Mouse (Mus musculus) liver, embryonic 11.5 days (tissue): ENCODE measurements at regions not wholly inside any gene's neighbourhood (a gene's known extent, or its start where the extent isn't known, plus 50 kb on each side); places are given as distances from the start of the nearest gene placed in this dataset.

ENCODE experiments used
- ATAC-seq: fragments of 200-750 bp; cut with Nextera tagmentation; replicated peaks from 2 replicates; pipeline ENCODE4 v1.8.0; 2017; ENCODE audit warnings: moderate number of reproducible peaks, mild to moderate bottlenecking, moderate TSS enrichment, moderate library complexity; ENCODE audit not compliant: low FRiP score
- DNase-seq: peaks from one replicate; pipeline ENCODE4 v3.0.0-alpha.2; 2017; ENCODE audit warnings: low spot score
- H3K27ac ChIP-seq: fragments of 300-500 bp; sonication (generic); 2 replicates; pipeline ENCODE4 v1.5.1; 2014; ENCODE audit warnings: mild to moderate bottlenecking, low read depth, low read length, control low read depth
- H3K27me3 ChIP-seq: fragments of 300-500 bp; sonication (generic); replicated peaks from 2 replicates; pipeline ENCODE4 v1.6.1; 2014; ENCODE audit warnings: low read length, mixed read lengths; ENCODE audit not compliant: control insufficient read depth, insufficient read depth
- H3K36me3 ChIP-seq: fragments of 300-500 bp; sonication (generic); 2 replicates; pipeline ENCODE4 v1.6.1; 2014; ENCODE audit warnings: mild to moderate bottlenecking, low read length, moderate library complexity, mixed read lengths; ENCODE audit not compliant: control insufficient read depth, insufficient read depth
- H3K4me1 ChIP-seq: fragments of 300-500 bp; sonication (generic); replicated peaks from 2 replicates; pipeline ENCODE4 v1.6.1; 2014; ENCODE audit warnings: low read length, mixed read lengths; ENCODE audit not compliant: control insufficient read depth, insufficient read depth
- H3K4me2 ChIP-seq: fragments of 300-500 bp; sonication (generic); 2 replicates; pipeline ENCODE4 v1.6.1; 2014; ENCODE audit warnings: mild to moderate bottlenecking, control low read depth, moderate library complexity
- H3K4me3 ChIP-seq: fragments of 300-500 bp; sonication (generic); 2 replicates; pipeline ENCODE4 v1.5.1; 2014; ENCODE audit warnings: low read depth, low read length, control low read depth
- H3K9ac ChIP-seq: fragments of 300-500 bp; sonication (generic); 2 replicates; pipeline ENCODE4 v1.6.1; 2014; ENCODE audit warnings: low read depth, low read length, control low read depth
- H3K9me3 ChIP-seq: fragments of 300-500 bp; sonication (generic); 2 replicates; pipeline ENCODE4 v1.6.1; 2016; ENCODE audit warnings: low read length, inconsistent platforms, mixed read lengths; ENCODE audit not compliant: control insufficient read depth
- WGBS: fragments of 180-500 bp; shearing (Covaris S2); extraction: QIAGEN DNeasy Blood & Tissue Kit; methylation state at CpG from one replicate; pipeline ENCODE4 v1.1.7; 2014; 5-methylcytosine and 5-hydroxymethylcytosine counted together

GRCm38 (mm10) chr15:56005361-56005760, 1472.1 kb downstream of the Slc22a22 start:
- no peak for ATAC-seq
- H3K27ac ChIP-seq, result no peak overlapping the region

GRCm38 (mm10) chr15:56003921-56004320, 1473.5 kb downstream of the Slc22a22 start:
- no peak for ATAC-seq
- WGBS, result 85% methylated on average over 3 of the region's 3 CpGs

More at GRCm38 (mm10) chr15:56005361-56005760, 1472.1 kb downstream of the Slc22a22 start:
- Histone ChIP-seq H3K4me3 (no peak overlapping the region), H3K9me3 (no peaks in the 10 kb centered on the region), H3K36me3 (no peaks in the 10 kb centered on the region), H3K4me2 (no peak overlapping the region), H3K9ac (no peak overlapping the region), H3K27me3 (no peaks in the 10 kb centered on the region), H3K4me1 (no peaks in the 10 kb centered on the region)
- no peak for DNase-seq
- WGBS, result 76% methylated on average over 8 of the region's 8 CpGs

GRCm38 (mm10) chr15:55999605-56000004, 1477.8 kb downstream of the Slc22a22 start:
- no peak for DNase-seq
- no peak overlapping the region for H3K27ac ChIP-seq
- H3K9me3 ChIP-seq, result no peaks in the 10 kb centered on the region
- no peak overlapping the region for H3K4me2 ChIP-seq
- WGBS, result 87% methylated on average over 4 of the region's 4 CpGs
- no peaks in the 10 kb centered on the region for H3K36me3 ChIP-seq
- no peaks in the 10 kb centered on the region for H3K27me3 ChIP-seq
- H3K4me1 ChIP-seq, result no peaks in the 10 kb centered on the region
- H3K9ac ChIP-seq, result no peak overlapping the region
- H3K4me3 ChIP-seq, result no peak overlapping the region
- ATAC-seq, result no peak

More at GRCm38 (mm10) chr15:56003921-56004320, 1473.5 kb downstream of the Slc22a22 start:
- no peaks in the 10 kb centered on the region for H3K36me3 ChIP-seq
- no peak overlapping the region for H3K27ac ChIP-seq
- DNase-seq, result no peak
- H3K4me3 ChIP-seq, result no peak overlapping the region
- H3K27me3 ChIP-seq, result no peaks in the 10 kb centered on the region
- H3K9me3 ChIP-seq, result no peaks in the 10 kb centered on the region
- no peaks in the 10 kb centered on the region for H3K4me1 ChIP-seq
- H3K9ac ChIP-seq, result no peak overlapping the region
- H3K4me2 ChIP-seq, result no peak overlapping the region

DNA sequence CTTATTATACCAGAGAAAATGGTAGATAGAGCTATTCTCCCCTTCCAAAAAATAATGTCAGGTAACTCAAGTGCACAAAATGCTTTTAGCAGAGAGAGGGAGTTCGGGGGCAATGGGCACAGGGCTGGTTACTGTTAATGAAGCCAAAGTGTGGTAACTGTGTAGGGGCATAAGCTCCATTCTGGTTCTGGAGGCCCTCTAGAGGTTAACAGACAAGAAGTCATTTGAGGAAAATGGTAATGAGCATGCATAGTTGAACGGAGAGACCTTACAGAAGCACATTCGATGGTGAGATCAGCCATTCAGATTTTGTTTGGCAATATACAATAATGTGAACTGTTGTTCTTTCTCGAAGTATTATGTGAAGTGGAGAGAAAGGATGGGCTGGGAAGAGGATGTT, 1479.4 kb downstream of the Slc22a22 start:
- H3K9me3 ChIP-seq, result no peaks in the 10 kb centered on the region
- H3K4me2 ChIP-seq, result no peak overlapping the region
- no peaks in the 10 kb centered on the region for H3K27me3 ChIP-seq
- 75% methylated on average over 4 of the region's 4 CpGs for WGBS
- no peak overlapping the region for H3K4me3 ChIP-seq
- H3K27ac ChIP-seq, result no peak overlapping the region
- H3K36me3 ChIP-seq, result no peaks in the 10 kb centered on the region
- DNase-seq, result no peak
- no peak for ATAC-seq
- H3K9ac ChIP-seq, result no peak overlapping the region
- H3K4me1 ChIP-seq, result no peaks in the 10 kb centered on the region

DNA sequence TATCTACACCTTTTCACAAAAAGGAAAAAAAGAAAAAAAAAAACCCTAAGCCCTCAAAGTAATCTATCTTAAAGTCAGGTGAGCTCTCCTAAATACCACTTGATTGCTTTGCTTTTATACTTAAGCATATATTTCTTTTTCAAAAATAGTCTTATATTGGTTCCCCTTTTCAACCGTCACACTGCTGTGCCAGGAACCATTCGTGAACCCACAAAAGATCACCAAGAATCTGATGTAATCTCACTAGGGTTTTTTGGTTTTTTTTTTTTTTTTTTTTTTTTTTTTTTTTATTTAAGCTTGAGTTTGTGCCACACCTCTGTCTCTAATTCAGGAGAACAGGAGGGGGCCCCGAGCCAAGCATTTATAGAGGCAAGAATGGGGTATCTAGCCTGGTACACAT, 1482.7 kb downstream of the Slc22a22 start:
- no peak for DNase-seq
- Histone ChIP-seq H3K9me3 (no peaks in the 10 kb centered on the region), H3K4me3 (no peak overlapping the region), H3K36me3 (no peaks in the 10 kb centered on the region), H3K4me2 (no peak overlapping the region), H3K4me1 (no peaks in the 10 kb centered on the region), H3K27me3 (no peaks in the 10 kb centered on the region), H3K27ac (no peak overlapping the region), H3K9ac (no peak overlapping the region)
- WGBS, result 62% methylated on average over 3 of the region's 3 CpGs
- no peak for ATAC-seq

- no peak overlapping the region for H3K27ac ChIP-seq
- H3K4me3 ChIP-seq, result no peak overlapping the region
- H3K4me2 ChIP-seq, result no peak overlapping the region
- no peaks in the 10 kb centered on the region for H3K36me3 ChIP-seq
- 81% methylated on average over 14 of the region's 14 CpGs for WGBS
- ATAC-seq (no peak), DNase-seq (no peak)
- no peak overlapping the region for H3K9ac ChIP-seq
- H3K4me1 ChIP-seq, result no peaks in the 10 kb centered on the region
- H3K9me3 ChIP-seq, result no peaks in the 10 kb centered on the region
- no peaks in the 10 kb centered on the region for H3K27me3 ChIP-seq
Observed at GRCm38 (mm10) chr15:55975843-55976242, 1501.6 kb downstream of the Slc22a22 start.

GRCm38 (mm10) chr15:55966780-55967179, 1510.6 kb downstream of the Slc22a22 start:
- Histone ChIP-seq H3K4me2 (no peak overlapping the region), H3K9me3 (no peaks in the 10 kb centered on the region), H3K36me3 (no peaks in the 10 kb centered on the region), H3K4me1 (no peaks in the 10 kb centered on the region), H3K9ac (no peak overlapping the region), H3K27ac (no peak overlapping the region), H3K4me3 (no peak overlapping the region), H3K27me3 (no peaks in the 10 kb centered on the region)
- WGBS, result 44% methylated on average over 2 of the region's 2 CpGs
- DNase-seq (no peak), ATAC-seq (no peak)

GRCm38 (mm10) chr15:55965296-55965695, 1512.1 kb downstream of the Slc22a22 start:
- Histone ChIP-seq H3K36me3 (no peaks in the 10 kb centered on the region), H3K4me1 (no peaks in the 10 kb centered on the region), H3K27me3 (no peaks in the 10 kb centered on the region), H3K9me3 (no peaks in the 10 kb centered on the region), H3K9ac (no peak overlapping the region), H3K4me2 (no peak overlapping the region), H3K27ac (no peak overlapping the region), H3K4me3 (no peak overlapping the region)
- WGBS, result 55% methylated on average over 7 of the region's 7 CpGs
- no peak for DNase-seq
- ATAC-seq, result no peak

- Histone ChIP-seq H3K4me2 (no peak overlapping the region), H3K4me1 (no peaks in the 10 kb centered on the region), H3K27ac (no peak overlapping the region), H3K9me3 (no peaks in the 10 kb centered on the region), H3K36me3 (no peaks in the 10 kb centered on the region), H3K4me3 (no peak overlapping the region), H3K9ac (no peak overlapping the region), H3K27me3 (no peaks in the 10 kb centered on the region)
- DNase-seq, result no peak
- ATAC-seq, result no peak
- 89% methylated on average over 3 of the region's 3 CpGs for WGBS
Observed at GRCm38 (mm10) chr15:55962093-55962492, 1515.3 kb downstream of the Slc22a22 start.
